Mouse (Mus musculus): ENCODE measurements around the gene Olfr314.

DNA sequence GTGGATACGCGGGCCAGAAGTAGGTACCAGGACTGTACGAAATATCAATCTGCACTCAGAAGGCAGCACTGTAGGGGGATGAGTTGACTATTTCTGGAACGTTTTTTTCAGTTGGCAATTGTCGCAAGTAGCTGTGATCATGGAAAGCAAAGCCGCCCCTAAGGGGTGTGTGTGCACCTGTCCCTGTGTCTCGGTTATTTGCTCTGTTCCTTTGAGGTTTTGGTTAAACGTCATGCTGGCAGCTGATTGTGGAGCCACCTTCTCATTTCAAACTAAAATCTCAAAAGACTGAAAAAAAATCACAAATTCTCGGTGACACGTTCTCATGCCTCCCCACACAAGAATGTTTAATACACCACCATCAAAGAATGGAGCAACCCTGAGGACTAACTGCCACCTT is 4.9 kb downstream of the Olfr314 start:
- TF ChIP-seq CTCF (conservative IDR thresholded peaks at IDR 0.05; ENCODE audit: low read length), result no peak
- no peak for TF ChIP-seq NANOG (IDR thresholded peaks at IDR 0.05; ENCODE audit: borderline replicate concordance, low read length)
